Mouse (Mus musculus): ENCODE measurements around the gene Gm3453. TPM values are rescaled to one million over a fixed set of nuclear protein-coding genes. Genes with fewer than 3 reads are reported as not detected.
"Not testable (repeated sequence)": the region's sequence is repeated elsewhere in the genome, so short reads cannot be mapped to it uniquely, and the experiment has no call there.

Gene Gm3453
- polyA plus RNA-seq (2017; shearing (Covaris generic)): not detected

DNA sequence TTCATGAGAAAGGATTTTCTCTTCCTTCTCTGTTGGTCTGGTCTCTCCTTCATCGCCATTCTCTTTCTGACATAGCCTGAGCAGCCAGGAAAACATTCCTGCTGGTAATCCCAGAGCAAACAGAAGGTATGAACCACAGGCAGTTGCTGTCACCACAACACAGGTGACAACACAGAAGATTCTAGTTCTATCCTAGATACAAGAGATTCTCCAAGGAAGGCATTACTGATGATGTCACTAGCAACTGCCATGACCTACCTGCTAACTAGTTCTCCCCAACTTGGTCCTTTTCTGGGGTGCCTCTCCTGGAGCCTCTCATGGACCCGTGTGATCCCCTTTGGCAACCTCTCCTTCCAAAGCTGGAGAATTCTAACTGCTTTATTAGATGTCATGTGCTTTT, at the start of gene Gm3453:
Gm3453 (minus strand) TSS at position 101 of the 400 bp plus-strand sequence.
- not testable (repeated sequence) for ATAC-seq

DNA sequence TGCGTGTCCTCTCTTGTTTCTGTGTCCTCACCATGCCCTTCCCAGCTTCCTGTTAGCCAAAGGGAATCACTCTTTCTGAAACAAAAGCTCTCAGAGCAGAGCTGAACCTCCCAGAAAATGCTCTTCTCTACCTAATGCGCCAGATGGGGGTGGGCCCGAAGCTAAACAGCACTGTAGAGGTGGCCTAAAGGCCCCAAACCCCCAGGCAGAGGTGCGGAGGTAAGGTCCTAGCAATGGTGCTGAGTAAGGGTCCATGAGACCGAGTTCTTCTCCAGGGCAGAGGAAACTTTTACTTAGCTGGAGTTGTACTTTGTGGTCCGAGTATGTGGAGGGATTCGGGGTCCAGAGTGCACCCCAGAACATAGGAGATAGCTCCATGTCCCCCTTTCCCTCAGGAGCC, 8.2 kb upstream of the Gm3453 start:
- ATAC-seq: not testable (repeated sequence)

DNA sequence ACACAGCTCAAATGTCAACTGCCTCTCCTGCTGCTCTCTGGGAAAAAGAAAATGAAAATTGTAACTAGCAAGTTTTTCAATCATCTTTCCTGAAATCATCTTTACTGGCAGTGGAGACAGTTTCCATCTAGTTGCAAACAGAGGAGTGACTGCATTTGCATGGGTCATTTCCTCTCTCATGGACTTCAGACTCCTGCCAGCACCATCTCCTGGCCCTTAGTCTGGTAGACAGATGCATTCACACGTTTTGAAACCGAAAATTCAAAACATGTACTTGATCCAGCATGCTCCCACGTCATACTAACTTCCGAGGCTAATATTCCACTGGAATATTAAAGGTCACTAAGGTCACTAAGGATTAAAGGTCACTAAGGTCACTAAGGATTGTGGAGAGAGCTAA, 16.5 kb downstream of the Gm3453 start:
- ATAC-seq: not testable (repeated sequence)

DNA sequence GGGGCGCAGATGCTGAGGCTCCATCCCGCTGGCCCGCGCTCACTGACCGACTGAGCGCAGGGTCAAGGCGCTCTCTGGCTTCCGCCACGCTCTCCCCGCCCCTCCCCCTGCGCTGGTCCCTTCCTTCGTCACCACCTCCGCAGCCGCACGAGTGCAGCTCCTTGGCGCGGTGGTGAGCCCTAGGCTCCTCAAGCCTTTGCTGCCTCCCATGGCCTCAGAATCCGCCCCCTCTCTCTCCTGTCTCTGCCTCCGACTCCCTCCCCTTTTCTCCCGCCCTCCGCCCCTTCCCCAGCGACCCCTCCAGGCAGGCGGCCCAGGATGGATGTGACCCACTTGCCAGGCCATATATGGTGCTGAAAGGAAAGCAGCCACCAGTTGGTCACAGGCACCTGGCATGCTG, 17.3 kb downstream of the Gm3453 start, which contains the start of gene Gm3248:
Gm3248 (minus strand) TSS at position 111 of the 400 bp plus-strand sequence.
- not testable (repeated sequence) for ATAC-seq

DNA sequence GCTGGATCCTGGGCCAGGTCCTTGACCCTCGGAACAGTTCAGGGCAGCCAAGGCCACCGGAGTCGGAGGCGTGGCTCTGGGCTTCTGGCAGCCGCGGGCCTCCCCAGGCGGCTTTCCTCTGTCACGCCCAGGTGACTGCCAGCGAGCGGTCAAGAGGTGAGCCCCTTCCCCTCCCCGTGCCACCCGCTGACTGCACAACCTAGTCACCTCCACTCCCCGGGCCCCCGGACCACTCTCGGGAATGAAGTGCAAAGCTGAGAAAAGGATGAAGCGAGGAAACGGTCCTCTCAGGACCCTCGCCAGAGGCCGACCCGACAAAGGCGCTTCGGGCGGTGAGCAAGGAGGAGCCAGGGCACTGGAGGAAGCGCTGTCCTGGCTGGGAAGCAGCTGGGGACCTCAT, 17.8 kb downstream of the Gm3453 start:
- ATAC-seq: not testable (repeated sequence)

DNA sequence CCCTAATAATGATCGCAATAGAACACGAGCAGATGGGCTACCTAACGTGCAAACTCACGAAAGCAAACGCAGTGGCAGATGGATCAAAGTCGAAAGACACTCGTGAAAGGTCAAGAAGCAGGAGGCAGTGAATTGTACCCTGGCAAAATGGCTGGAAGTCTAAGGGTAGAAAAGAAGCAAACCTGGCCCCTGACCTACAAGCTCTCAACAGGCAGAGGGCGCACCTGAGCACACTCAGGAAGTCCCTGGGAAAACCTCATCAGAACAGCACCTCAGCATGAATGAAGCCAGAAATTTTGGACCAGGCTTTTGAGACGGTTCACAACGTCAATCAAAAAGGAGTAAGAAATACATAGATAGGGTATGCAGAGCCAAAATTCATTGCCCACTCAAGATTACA, 18.5 kb downstream of the Gm3453 start:
- ATAC-seq: not testable (repeated sequence)

DNA sequence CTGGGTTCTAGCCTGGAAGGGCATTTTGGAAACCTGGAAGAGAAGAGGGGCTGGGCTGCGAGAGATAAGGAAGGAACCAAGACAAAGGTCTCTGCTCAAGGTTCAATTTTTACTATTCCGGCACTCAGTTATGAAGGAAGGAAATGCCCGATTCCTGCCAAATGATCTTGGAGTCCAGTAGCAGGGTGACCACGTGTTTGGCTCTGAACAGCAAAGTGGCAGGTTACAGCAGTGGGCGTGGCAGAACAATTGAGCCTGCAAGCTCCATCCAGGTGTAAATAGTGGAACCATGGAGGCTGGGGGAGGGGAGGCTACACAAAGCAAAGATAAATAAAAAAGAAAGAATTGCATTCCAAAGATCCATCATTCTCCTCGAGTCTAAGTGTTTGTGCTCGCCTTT, 55.7 kb downstream of the Gm3453 start:
- ATAC-seq: not testable (repeated sequence)

Other genes starting within 250 kb of the Gm3453 start
- 1 to 10 TPM in 2 of 3 experiments, under 1 TPM in 1; 0.93 to 2.7 (median 1.2) TPM for gene Gm3373, start 237.6 kb downstream of the Gm3453 start, polyA plus RNA-seq (2017; shearing (Covaris generic))
- gene Gm3383, start 171.2 kb downstream of the Gm3453 start, polyA plus RNA-seq (2017; shearing (Covaris generic)): 10 to 100 TPM in 2 of 3 experiments, 1 to 10 TPM in 1; 2.7 to 14.0 (median 10.3) TPM
- gene Gm3424, start 148.8 kb downstream of the Gm3453 start, polyA plus RNA-seq (2017; shearing (Covaris generic)): not detected
- 1 to 10 TPM; 1.3 to 4.5 (median 1.4) TPM for gene Gm8237, start 98.8 kb downstream of the Gm3453 start, polyA plus RNA-seq (2017; shearing (Covaris generic))
- gene Gm3248, start 17.4 kb downstream of the Gm3453 start, polyA plus RNA-seq (2017; shearing (Covaris generic)): 1 to 10 TPM; 2.3 to 5.4 (median 2.7) TPM
- gene Gm6337, start 79.1 kb upstream of the Gm3453 start, polyA plus RNA-seq (2017; shearing (Covaris generic)): not detected
- 1 to 10 TPM; 1.7 to 8.5 (median 4.0) TPM for gene Gm8206, start 114.8 kb upstream of the Gm3453 start, polyA plus RNA-seq (2017; shearing (Covaris generic))
- gene Gm3468, start 129.5 kb upstream of the Gm3453 start, polyA plus RNA-seq (2017; shearing (Covaris generic)): 10 to 100 TPM in 2 of 3 experiments, 1 to 10 TPM in 1; 5.3 to 21.4 (median 13.6) TPM
- not detected for gene Gm3476, start 146.7 kb upstream of the Gm3453 start, polyA plus RNA-seq (2017; shearing (Covaris generic))
- gene Gm21560, start 240.2 kb upstream of the Gm3453 start, polyA plus RNA-seq (2017; shearing (Covaris generic)): under 1 TPM in 1 of 3 experiments, not detected in 2; 0.16 TPM